Mouse (Mus musculus) myocyte (in vitro differentiated cells): ENCODE results near the gene Ddx47. TPM values are rescaled to one million over a fixed set of nuclear protein-coding genes. Genes with fewer than 3 reads are reported as not detected.
A peak's percentile ranks its signal among the peaks of the same experiment; 100 is the strongest.

Experiments used
- H3K27me3 ChIP-seq: one replicate; pipeline ENCODE4 v1.6.1; 2011; ENCODE audit not compliant: control insufficient read depth, insufficient read depth, insufficient read length
- H3K36me3 ChIP-seq: one replicate; pipeline ENCODE4 v1.6.1; 2011; ENCODE audit not compliant: control insufficient read depth, insufficient read depth
- H3K4me2 ChIP-seq: one replicate; pipeline ENCODE4 v1.6.1; 2011; ENCODE audit warnings: low read depth, control low read depth
- H3K4me3 ChIP-seq: one replicate; pipeline ENCODE4 v1.5.1; 2011; ENCODE audit warnings: mild to moderate bottlenecking, control low read depth, moderate library complexity
- H3K79me2 ChIP-seq: one replicate; pipeline ENCODE4 v1.6.1; 2011; ENCODE audit not compliant: control insufficient read depth, insufficient read depth
- H3ac ChIP-seq: one replicate; pipeline ENCODE4 v1.6.1; 2011; ENCODE audit not compliant: control insufficient read depth, insufficient read length
- CEBPB ChIP-seq: IDR thresholded peaks from 2 replicates; pipeline ENCODE4 v1.6.1; 2011; ENCODE audit warnings: mild to moderate bottlenecking, moderate library complexity; ENCODE audit not compliant: poor library complexity, insufficient read depth, severe bottlenecking
- E2F4 ChIP-seq: IDR thresholded peaks from one replicate; pipeline ENCODE4 v1.6.1; 2011; ENCODE audit warnings: mild to moderate bottlenecking, control low read depth, moderate library complexity; ENCODE audit not compliant: insufficient read depth
- MAX ChIP-seq: IDR thresholded peaks from one replicate; pipeline ENCODE4 v1.6.1; 2011; ENCODE audit warnings: low read depth, mild to moderate bottlenecking, control low read depth
- MYOD1 ChIP-seq, 3 experiments: IDR thresholded peaks; one replicate each; pipeline ENCODE4 v1.6.1; 2011; ENCODE audit warnings: control low read depth in 2 of 3, low read depth in 2 of 3, mild to moderate bottlenecking in 2 of 3, moderate library complexity in 1 of 3; ENCODE audit not compliant: insufficient read length in 2 of 3, control insufficient read depth in 1 of 3
- MYOG ChIP-seq, 3 experiments: IDR thresholded peaks; one replicate each; pipeline ENCODE4 v1.6.1; 2011; ENCODE audit warnings: control low read depth in 2 of 3, low read depth in 2 of 3, mild to moderate bottlenecking in 2 of 3; ENCODE audit not compliant: insufficient read length in 2 of 3, control insufficient read depth in 1 of 3, insufficient read depth in 1 of 3
- POLR2A ChIP-seq: IDR thresholded peaks from one replicate; pipeline ENCODE4 v1.6.1; 2011; ENCODE audit warnings: low read depth, mild to moderate bottlenecking, control low read depth, moderate library complexity; ENCODE audit not compliant: insufficient read length
- POLR2AphosphoS2 ChIP-seq: IDR thresholded peaks from one replicate; pipeline ENCODE4 v1.6.1; 2011; ENCODE audit warnings: low read depth, control low read depth; ENCODE audit not compliant: insufficient read length
- REST ChIP-seq: IDR thresholded peaks from one replicate; pipeline ENCODE4 v1.6.1; 2011; ENCODE audit warnings: mild to moderate bottlenecking, control low read depth, moderate library complexity; ENCODE audit not compliant: insufficient read depth, insufficient read length
- SRF ChIP-seq: IDR thresholded peaks from one replicate; pipeline ENCODE4 v1.6.1; 2011; ENCODE audit warnings: low read depth; ENCODE audit not compliant: control insufficient read depth, insufficient read length
- TCF12 ChIP-seq: IDR thresholded peaks from one replicate; pipeline ENCODE4 v1.6.1; 2011; ENCODE audit warnings: mild to moderate bottlenecking, control low read depth; ENCODE audit not compliant: poor library complexity, insufficient read depth, severe bottlenecking
- TCF3 ChIP-seq: IDR thresholded peaks from one replicate; pipeline ENCODE4 v1.6.1; 2011; ENCODE audit warnings: low read depth, control low read depth; ENCODE audit not compliant: insufficient read length
- USF1 ChIP-seq: IDR thresholded peaks from one replicate; pipeline ENCODE4 v1.6.1; 2011; ENCODE audit warnings: low read depth, mild to moderate bottlenecking, control low read depth, moderate library complexity
- polyA plus RNA-seq: library from polyadenylated mRNA; unstranded; fragments of >200 nt; fragmentation: generic; extraction: Trizol; gene quantifications from one replicate; pipeline ENCODE4 v1.2.1, GENCODE M21; 2012; ENCODE audit warnings: missing spikeins

Gene Ddx47
- polyA plus RNA-seq, 1 experiment = 53.6 TPM

DNA sequence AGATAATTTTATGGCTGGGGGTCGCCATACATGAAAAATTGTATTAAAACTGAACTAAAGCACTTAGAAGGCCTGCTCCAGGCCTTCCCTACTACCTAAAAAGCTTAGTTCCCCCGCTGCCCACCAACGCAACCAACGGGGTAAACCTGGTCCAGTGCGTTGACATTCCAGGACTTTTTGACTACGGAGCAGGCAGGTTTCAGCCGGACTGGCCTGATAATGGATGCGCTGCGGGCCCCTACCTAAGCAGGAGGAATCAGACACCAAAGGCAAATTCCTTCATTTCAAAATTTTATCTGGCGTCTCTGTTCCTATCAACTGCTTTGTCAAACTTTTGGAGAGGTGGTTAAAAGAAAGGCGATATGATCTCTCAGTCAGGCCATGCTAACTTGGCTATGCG, 53.2 kb downstream of the Ddx47 start:
- Histone ChIP-seq H3K4me3 (peak overlapping the region; percentile 62), H3ac (peak overlapping the region; percentile 24), H3K27me3 (no peaks in the 10 kb centered on the region), H3K36me3 (no peaks in the 10 kb centered on the region), H3K4me2 (peak overlapping the region; percentile 83), H3K79me2 (peaks cover 16% of the 10 kb centered on the region)
- TF ChIP-seq CEBPB = no peak
- TF ChIP-seq USF1 = no peak
- no peak for TF ChIP-seq TCF12
- TF ChIP-seq MAX = no peak
- TF ChIP-seq POLR2AphosphoS2 = no peak
- no peak for TF ChIP-seq REST
- TF ChIP-seq POLR2A = no peak
- TF ChIP-seq MYOG (IDR thresholded peaks at IDR 0.05; ENCODE audit: control insufficient read depth in 1 of 3, insufficient read depth in 1 of 3, insufficient read length in 2 of 3, low read depth in 2 of 3) = no peak
- no peak for TF ChIP-seq E2F4
- TF ChIP-seq MYOD1 (IDR thresholded peaks at IDR 0.05; ENCODE audit: control insufficient read depth in 1 of 3, insufficient read length in 2 of 3, low read depth in 2 of 3) = no peak
- no peak for TF ChIP-seq SRF
- TF ChIP-seq TCF3 = no peak

- Histone ChIP-seq H3K4me2 (peak within 1 kb of the TSS; percentile 83), H3K79me2 (peaks cover 22% of the 10 kb centered on the region), H3ac (peak within 1 kb of the TSS; percentile 24), H3K36me3 (no peaks in the 10 kb centered on the region), H3K27me3 (no peaks in the 10 kb centered on the region), H3K4me3 (peak within 1 kb of the TSS; percentile 62)
- TF ChIP-seq TCF12 (no peak), POLR2A (peak; percentile 59), E2F4 (no peak), TCF3 (no peak), POLR2AphosphoS2 (peak; percentile 64), SRF (no peak), USF1 (no peak)
These were observed 54.0 kb downstream of the Ddx47 start, which contains the start of gene Gprc5a for GRCm38 (mm10) chr6:135065236-135065957. TSS of gene Gprc5a (plus strand) at chr6:135065651.

GRCm38 (mm10) chr6:135066795-135067445, 55.5 kb downstream of the Ddx47 start:
- Histone ChIP-seq H3K27me3 (no peaks in the 10 kb centered on the region), H3K4me2 (peak overlapping the region; percentile 83), H3ac (no peak overlapping the region), H3K4me3 (peak overlapping the region; percentile 62), H3K79me2 (peaks cover 22% of the 10 kb centered on the region), H3K36me3 (no peaks in the 10 kb centered on the region)
- TF ChIP-seq E2F4 = no peak
- no peak for TF ChIP-seq MYOG (IDR thresholded peaks at IDR 0.05; ENCODE audit: control insufficient read depth in 1 of 3, insufficient read depth in 1 of 3, insufficient read length in 2 of 3, low read depth in 2 of 3)
- no peak for TF ChIP-seq POLR2A
- no peak for TF ChIP-seq TCF3
- TF ChIP-seq TCF12 = no peak
- TF ChIP-seq CEBPB = no peak
- TF ChIP-seq MYOD1 (IDR thresholded peaks at IDR 0.05; ENCODE audit: control insufficient read depth in 1 of 3, insufficient read length in 2 of 3, low read depth in 2 of 3) = no peak
- no peak for TF ChIP-seq MAX
- TF ChIP-seq SRF = no peak
- TF ChIP-seq USF1 = no peak
- no peak for TF ChIP-seq REST
- no peak for TF ChIP-seq POLR2AphosphoS2

GRCm38 (mm10) chr6:135068221-135068620, 56.8 kb downstream of the Ddx47 start:
- Histone ChIP-seq H3K79me2 (peaks cover 22% of the 10 kb centered on the region), H3K27me3 (no peaks in the 10 kb centered on the region), H3ac (no peak overlapping the region), H3K36me3 (no peaks in the 10 kb centered on the region), H3K4me2 (no peak overlapping the region), H3K4me3 (no peak overlapping the region)
- no peak for TF ChIP-seq CEBPB
- TF ChIP-seq POLR2A = no peak
- no peak for TF ChIP-seq POLR2AphosphoS2
- no peak for TF ChIP-seq MAX
- TF ChIP-seq MYOG (IDR thresholded peaks at IDR 0.05; ENCODE audit: control insufficient read depth in 1 of 3, insufficient read depth in 1 of 3, insufficient read length in 2 of 3, low read depth in 2 of 3) = no peak
- TF ChIP-seq MYOD1 (IDR thresholded peaks at IDR 0.05; ENCODE audit: control insufficient read depth in 1 of 3, insufficient read length in 2 of 3, low read depth in 2 of 3) = no peak
- no peak for TF ChIP-seq TCF3
- TF ChIP-seq TCF12 = no peak

- no peak for TF ChIP-seq MYOG (IDR thresholded peaks at IDR 0.05; ENCODE audit: control insufficient read depth in 1 of 3, insufficient read depth in 1 of 3, insufficient read length in 2 of 3, low read depth in 2 of 3)
- TF ChIP-seq SRF = no peak
- TF ChIP-seq POLR2AphosphoS2 = no peak
- TF ChIP-seq REST = no peak
- TF ChIP-seq MAX = no peak
- TF ChIP-seq POLR2A = no peak
- no peak for TF ChIP-seq E2F4
- TF ChIP-seq CEBPB = no peak
- TF ChIP-seq TCF12 = no peak
- TF ChIP-seq USF1 = no peak
- no peak for TF ChIP-seq MYOD1 (IDR thresholded peaks at IDR 0.05; ENCODE audit: control insufficient read depth in 1 of 3, insufficient read length in 2 of 3, low read depth in 2 of 3)
- no peak for TF ChIP-seq TCF3
- H3K27me3 ChIP-seq = no peaks in the 10 kb centered on the region
- no peak overlapping the region for H3ac ChIP-seq
- no peaks in the 10 kb centered on the region for H3K36me3 ChIP-seq
- peak overlapping the region; percentile 46 for H3K4me2 ChIP-seq
- peaks cover 22% of the 10 kb centered on the region for H3K79me2 ChIP-seq
- H3K4me3 ChIP-seq = no peak overlapping the region
These were observed 58.4 kb downstream of the Ddx47 start for GRCm38 (mm10) chr6:135069856-135070255.
